Mouse (Mus musculus) heart, adult 2 months (tissue): ENCODE measurements at regions not wholly inside any gene's neighbourhood (a gene's known extent, or its start where the extent isn't known, plus 50 kb on each side); places are given as distances from the start of the nearest gene placed in this dataset.

Experiments
- CTCF ChIP-seq: fragments of 200-600 bp; IDR thresholded peaks from 2 replicates; pipeline ENCODE4 v1.8.1; 2022; ENCODE audit warnings: antibody characterized with exemption, mild to moderate bottlenecking, moderate library complexity
- EP300 ChIP-seq: fragments of 200-500 bp; IDR thresholded peaks from 2 replicates; pipeline ENCODE4 v1.6.1; 2011; ENCODE audit warnings: low read depth, low read length, control low read depth; ENCODE audit not compliant: insufficient read depth
- POLR2A ChIP-seq: fragments of 200-500 bp; IDR thresholded peaks from 2 replicates; pipeline ENCODE4 v1.6.1; 2011; ENCODE audit warnings: mild to moderate bottlenecking, low read depth, low read length, control low read depth; ENCODE audit not compliant: insufficient read depth

GRCm38 (mm10) chr16:5534385-5534784, 278.6 kb upstream of the Eef2kmt start:
- TF ChIP-seq POLR2A (no peak), CTCF (no peak), EP300 (no peak)
